ENCODE assay signal across 19 mouse cellular contexts in genomic region chr3:101523239-101523638, GRCm38 (mm10).
A peak's percentile ranks its signal among the peaks of the same experiment; 100 is the strongest.
DNase-seq lines count a peak whose midpoint lies in the region; ATAC-seq lines count a peak whose summit lies in the region.
"Had no signal": no experiment of that assay in that cellular context is flagged by ENCODE, and none has a peak within 500 bp of the region (broad histone marks: within the 10 kb centered on the region; RNA-seq: fewer than 3 reads in every experiment).

No protein-coding gene starts in this region.

- ATAC-seq in hindbrain, embryonic 13.5 days (ENCODE audit: low FRiP score), result no peak
- ATAC-seq in hindbrain, embryonic 16.5 days, result no peak
- no peak for ATAC-seq in neural tube, embryonic 12.5 days (ENCODE audit: low FRiP score, low read depth)
- no peak; the same call in 1 of the 2 replicates for ATAC-seq in midbrain, embryonic 14.5 days (ENCODE audit: low FRiP score, low TSS enrichment)
- ATAC-seq: CD4-positive, CD25-positive, alpha-beta regulatory T cell, adult 4 months; inflammation-experienced regulatory T-cells, adult 6 months had no signal

- H3K27ac ChIP-seq in hindbrain, embryonic 13.5 days, result peak overlapping the region; percentile 56
- no peak overlapping the region for H3K27ac ChIP-seq in hindbrain, embryonic 16.5 days (ENCODE audit: low read depth, low read length)
- 0 out of 2 replicates have a peak overlapping the region, but pooled peaks have one; percentile 6 for H3K27ac ChIP-seq in neural tube, embryonic 12.5 days
- H3K27ac ChIP-seq in midbrain, embryonic 14.5 days (replicated peaks; ENCODE audit: low read depth, low read length), result no peak overlapping the region
- H3K27ac ChIP-seq: embryonic facial prominence, embryonic 10.5 days; embryonic facial prominence, embryonic 15.5 days; liver, embryonic 14.5 days; macrophage had no signal

- no peaks in the 10 kb centered on the region for H3K27me3 ChIP-seq in hindbrain, embryonic 13.5 days
- H3K27me3 ChIP-seq in hindbrain, embryonic 16.5 days (replicated peaks; ENCODE audit: control insufficient read depth, insufficient read depth, low read length), result no peaks in the 10 kb centered on the region
- H3K27me3 ChIP-seq in neural tube, embryonic 12.5 days (replicated peaks), result no peaks in the 10 kb centered on the region
- H3K27me3 ChIP-seq in midbrain, embryonic 14.5 days (ENCODE audit: control insufficient read depth, insufficient read depth, low read length), result no peaks in the 10 kb centered on the region
- H3K27me3 ChIP-seq: embryonic facial prominence, embryonic 15.5 days; heart, embryonic 13.5 days had no signal

- no peak overlapping the region for H3K4me2 ChIP-seq in hindbrain, embryonic 13.5 days
- no peak overlapping the region for H3K4me2 ChIP-seq in hindbrain, embryonic 16.5 days (ENCODE audit: low read length)
- no peak overlapping the region for H3K4me2 ChIP-seq in neural tube, embryonic 12.5 days (replicated peaks)
- H3K4me2 ChIP-seq in midbrain, embryonic 14.5 days (ENCODE audit: low read length), result no peak overlapping the region
- H3K4me2 ChIP-seq: embryonic facial prominence, embryonic 15.5 days; heart, embryonic 13.5 days had no signal

- H3K4me1 ChIP-seq in hindbrain, embryonic 13.5 days (replicated peaks), result peaks cover 52% of the 10 kb centered on the region
- peaks cover 7% of the 10 kb centered on the region for H3K4me1 ChIP-seq in hindbrain, embryonic 16.5 days (ENCODE audit: control insufficient read depth, insufficient read depth, low read depth, low read length)
- peaks cover 19% of the 10 kb centered on the region for H3K4me1 ChIP-seq in neural tube, embryonic 12.5 days
- H3K4me1 ChIP-seq in midbrain, embryonic 14.5 days (ENCODE audit: control insufficient read depth, insufficient read depth, low read length), result peaks cover 19% of the 10 kb centered on the region

- no peak for DNase-seq in neural tube, embryonic 10.5 days (ENCODE audit: extremely low spot score, low spot score)
- peak; percentile 42 for DNase-seq in midbrain, embryonic 14.5 days
- DNase-seq in cerebellum, adult 11 months, result no peak
- DNase-seq in adipocyte (ENCODE audit: low spot score), result no peak
- DNase-seq: liver; lung, adult 2 months; thymus, adult 2 months; thymus, postnatal 4 days had no signal

- no peaks in the 10 kb centered on the region for H3K36me3 ChIP-seq in hindbrain, embryonic 13.5 days
- H3K36me3 ChIP-seq in hindbrain, embryonic 16.5 days (ENCODE audit: control insufficient read depth, insufficient read depth, low read length), result no peaks in the 10 kb centered on the region
- H3K36me3 ChIP-seq in neural tube, embryonic 12.5 days, result no peaks in the 10 kb centered on the region
- no peaks in the 10 kb centered on the region for H3K36me3 ChIP-seq in midbrain, embryonic 14.5 days (ENCODE audit: control insufficient read depth, insufficient read depth, low read length)
- H3K36me3 ChIP-seq: embryonic facial prominence, embryonic 10.5 days; embryonic facial prominence, embryonic 15.5 days; heart, embryonic 13.5 days had no signal

- 43% methylated on average over 5 of the region's 5 CpGs for WGBS in hindbrain, embryonic 13.5 days
- WGBS in hindbrain, embryonic 16.5 days, result 45% methylated on average over 5 of the region's 5 CpGs
- 38% methylated on average over 5 of the region's 5 CpGs for WGBS in neural tube, embryonic 12.5 days
- WGBS in midbrain, embryonic 14.5 days, result 35% methylated on average over 5 of the region's 5 CpGs

- H3K9me3 ChIP-seq in hindbrain, embryonic 13.5 days, result no peaks in the 10 kb centered on the region
- H3K9me3 ChIP-seq in hindbrain, embryonic 16.5 days (ENCODE audit: control insufficient read depth, low read length), result no peaks in the 10 kb centered on the region
- no peaks in the 10 kb centered on the region for H3K9me3 ChIP-seq in neural tube, embryonic 12.5 days
- H3K9me3 ChIP-seq in midbrain, embryonic 14.5 days (ENCODE audit: control insufficient read depth, low read length), result no peaks in the 10 kb centered on the region
- H3K9me3 ChIP-seq: embryonic facial prominence, embryonic 10.5 days; embryonic facial prominence, embryonic 15.5 days; heart, embryonic 13.5 days had no signal

- no peak overlapping the region for H3K4me3 ChIP-seq in hindbrain, embryonic 13.5 days
- H3K4me3 ChIP-seq in hindbrain, embryonic 16.5 days (ENCODE audit: low read length), result no peak overlapping the region
- H3K4me3 ChIP-seq in neural tube, embryonic 12.5 days, result no peak overlapping the region
- no peak overlapping the region for H3K4me3 ChIP-seq in midbrain, embryonic 14.5 days (replicated peaks; ENCODE audit: low read depth, low read length)
- H3K4me3 ChIP-seq: embryonic facial prominence, embryonic 10.5 days; embryonic facial prominence, embryonic 15.5 days; heart, embryonic 13.5 days; myocyte had no signal

- H3K9ac ChIP-seq in hindbrain, embryonic 13.5 days, result no peak overlapping the region
- no peak overlapping the region for H3K9ac ChIP-seq in hindbrain, embryonic 16.5 days (ENCODE audit: low read depth, low read length)
- H3K9ac ChIP-seq in neural tube, embryonic 12.5 days, result no peak overlapping the region
- H3K9ac ChIP-seq in midbrain, embryonic 14.5 days (replicated peaks; ENCODE audit: low read length), result no peak overlapping the region
- H3K9ac ChIP-seq: embryonic facial prominence, embryonic 15.5 days; heart, embryonic 13.5 days; liver, embryonic 14.5 days had no signal

Comparison
In these comparisons a context has a peak if more than half of its experiments do, and no peak if none do; other contexts are left out.
1. H3K27ac ChIP-seq: peak in hindbrain, embryonic 13.5 days (single experiment) and neural tube, embryonic 12.5 days (single experiment); none in hindbrain, embryonic 16.5 days (single experiment) and midbrain, embryonic 14.5 days (single experiment).